Mouse (Mus musculus): ENCODE measurements around the gene Eef1e1. TPM values are rescaled to one million over a fixed set of nuclear protein-coding genes. Genes with fewer than 3 reads are reported as not detected.
A peak's percentile ranks its signal among the peaks of the same experiment; 100 is the strongest.
"Not testable (repeated sequence)": the region's sequence is repeated elsewhere in the genome, so short reads cannot be mapped to it uniquely, and the experiment has no call there.

Eef1e1 gene
- 112 and 117 TPM in 2 replicates for polyA plus RNA-seq (2014; fragmentation: Nextera tagmentation; extraction: Ambion mirVana)

GRCm38 (mm10) chr13:38658528-38659280 lies at the start of gene Eef1e1:
Gene Eef1e1 (minus strand): TSS chr13:38659058.
- 1% methylated on average over 59 of the region's 59 CpGs for whole genome bisulfite sequencing

GRCm38 (mm10) chr13:38690845-38691244 lies 32.0 kb upstream of the Eef1e1 start:
- 69% methylated on average over 6 of the region's 6 CpGs for WGBS
- H3K4me3 ChIP-seq (ENCODE audit: low read depth, low read length): no peak overlapping the region
- H3K9ac ChIP-seq (ENCODE audit: low read depth, low read length): no peak overlapping the region
- no peak overlapping the region for H3K27ac ChIP-seq (ENCODE audit: low read depth, low read length)
- no peak overlapping the region for H3K4me2 ChIP-seq
- H3K4me1 ChIP-seq (replicated peaks; ENCODE audit: control insufficient read depth, insufficient read depth, low read length): no peaks in the 10 kb centered on the region
- no peaks in the 10 kb centered on the region for H3K9me3 ChIP-seq (ENCODE audit: control insufficient read depth, low read length)
- ATAC-seq (replicated peaks; ENCODE audit: low FRiP score) (no peak), DNase-seq (ENCODE audit: low spot score) (no peak)
- no peaks in the 10 kb centered on the region for H3K36me3 ChIP-seq (ENCODE audit: control insufficient read depth, insufficient read depth, low read length)
- H3K27me3 ChIP-seq (replicated peaks; ENCODE audit: control insufficient read depth, insufficient read depth, low read length): no peaks in the 10 kb centered on the region

More at GRCm38 (mm10) chr13:38658528-38659280, at the start of gene Eef1e1:
- peak within 1 kb of the TSS; percentile 97 for H3K9ac ChIP-seq (ENCODE audit: low read depth, low read length)
- peak within 1 kb of the TSS; percentile 72 for H3K27ac ChIP-seq (ENCODE audit: low read depth, low read length)
- H3K9me3 ChIP-seq (ENCODE audit: control insufficient read depth, low read length): peaks cover 2% of the 10 kb centered on the region; the same call in 1 of the 2 replicates
- DNase-seq (ENCODE audit: low spot score): peak; percentile 91
- peaks cover 8% of the 10 kb centered on the region; the same call in 1 of the 2 replicates for H3K4me1 ChIP-seq (replicated peaks; ENCODE audit: control insufficient read depth, insufficient read depth, low read length)
- H3K36me3 ChIP-seq (ENCODE audit: control insufficient read depth, insufficient read depth, low read length): peaks cover 22% of the 10 kb centered on the region
- H3K4me3 ChIP-seq (ENCODE audit: low read depth, low read length): peak within 1 kb of the TSS; percentile 97
- ATAC-seq (replicated peaks; ENCODE audit: low FRiP score): peak; percentile 97
- no peaks in the 10 kb centered on the region for H3K27me3 ChIP-seq (replicated peaks; ENCODE audit: control insufficient read depth, insufficient read depth, low read length)
- peak within 1 kb of the TSS; percentile 86 for H3K4me2 ChIP-seq

GRCm38 (mm10) chr13:38690028-38690427 lies 31.2 kb upstream of the Eef1e1 start:
- DNase-seq (ENCODE audit: low spot score) (no peak), ATAC-seq (replicated peaks; ENCODE audit: low FRiP score) (no peak)
- no peak overlapping the region for H3K4me2 ChIP-seq
- H3K27ac ChIP-seq (ENCODE audit: low read depth, low read length): no peak overlapping the region
- no peak overlapping the region for H3K4me3 ChIP-seq (ENCODE audit: low read depth, low read length)
- no peaks in the 10 kb centered on the region for H3K9me3 ChIP-seq (ENCODE audit: control insufficient read depth, low read length)
- no peak overlapping the region for H3K9ac ChIP-seq (ENCODE audit: low read depth, low read length)
- 34% methylated on average over 3 of the region's 3 CpGs for WGBS
- no peaks in the 10 kb centered on the region for H3K27me3 ChIP-seq (replicated peaks; ENCODE audit: control insufficient read depth, insufficient read depth, low read length)
- H3K36me3 ChIP-seq (ENCODE audit: control insufficient read depth, insufficient read depth, low read length): no peaks in the 10 kb centered on the region
- no peaks in the 10 kb centered on the region for H3K4me1 ChIP-seq (replicated peaks; ENCODE audit: control insufficient read depth, insufficient read depth, low read length)

- Histone ChIP-seq H3K4me1 (replicated peaks; ENCODE audit: control insufficient read depth, insufficient read depth, low read length) (no peaks in the 10 kb centered on the region), H3K4me2 (no peak overlapping the region), H3K4me3 (ENCODE audit: low read depth, low read length) (no peak overlapping the region), H3K36me3 (ENCODE audit: control insufficient read depth, insufficient read depth, low read length) (no peaks in the 10 kb centered on the region), H3K9ac (ENCODE audit: low read depth, low read length) (no peak overlapping the region), H3K9me3 (ENCODE audit: control insufficient read depth, low read length) (no peaks in the 10 kb centered on the region), H3K27me3 (replicated peaks; ENCODE audit: control insufficient read depth, insufficient read depth, low read length) (no peaks in the 10 kb centered on the region), H3K27ac (ENCODE audit: low read depth, low read length) (no peak overlapping the region)
- 85% methylated on average over 11 of the region's 11 CpGs for WGBS
- ATAC-seq (replicated peaks; ENCODE audit: low FRiP score) (no peak), DNase-seq (ENCODE audit: low spot score) (no peak)
Observed at GRCm38 (mm10) chr13:38688761-38689160, 29.9 kb upstream of the Eef1e1 start.

- no peak overlapping the region for H3K9ac ChIP-seq (ENCODE audit: low read depth, low read length)
- no peak overlapping the region for H3K4me3 ChIP-seq (ENCODE audit: low read depth, low read length)
- H3K27ac ChIP-seq (ENCODE audit: low read depth, low read length): no peak overlapping the region
- no peaks in the 10 kb centered on the region for H3K4me1 ChIP-seq (replicated peaks; ENCODE audit: control insufficient read depth, insufficient read depth, low read length)
- no peaks in the 10 kb centered on the region for H3K36me3 ChIP-seq (ENCODE audit: control insufficient read depth, insufficient read depth, low read length)
- H3K4me2 ChIP-seq: no peak overlapping the region
- ATAC-seq (replicated peaks; ENCODE audit: low FRiP score) (no peak), DNase-seq (ENCODE audit: low spot score) (no peak)
- H3K27me3 ChIP-seq (replicated peaks; ENCODE audit: control insufficient read depth, insufficient read depth, low read length): no peaks in the 10 kb centered on the region
- H3K9me3 ChIP-seq (ENCODE audit: control insufficient read depth, low read length): no peaks in the 10 kb centered on the region
- 85% methylated on average over 9 of the region's 9 CpGs for WGBS
Observed at GRCm38 (mm10) chr13:38672336-38672735, 13.5 kb upstream of the Eef1e1 start.

GRCm38 (mm10) chr13:38671451-38671850 lies 12.6 kb upstream of the Eef1e1 start:
- H3K4me3 ChIP-seq (ENCODE audit: low read depth, low read length); H3K4me2 ChIP-seq; H3K27me3 ChIP-seq (replicated peaks; ENCODE audit: control insufficient read depth, insufficient read depth, low read length); H3K27ac ChIP-seq (ENCODE audit: low read depth, low read length); ATAC-seq (replicated peaks; ENCODE audit: low FRiP score); H3K4me1 ChIP-seq (replicated peaks; ENCODE audit: control insufficient read depth, insufficient read depth, low read length); H3K36me3 ChIP-seq (ENCODE audit: control insufficient read depth, insufficient read depth, low read length); DNase-seq (ENCODE audit: low spot score); H3K9ac ChIP-seq (ENCODE audit: low read depth, low read length); H3K9me3 ChIP-seq (ENCODE audit: control insufficient read depth, low read length): not testable (repeated sequence)
- 86% methylated on average over 6 of the region's 6 CpGs for WGBS

GRCm38 (mm10) chr13:38670051-38670450 lies 11.2 kb upstream of the Eef1e1 start:
- H3K9me3 ChIP-seq (ENCODE audit: control insufficient read depth, low read length): no peaks in the 10 kb centered on the region
- no peaks in the 10 kb centered on the region for H3K36me3 ChIP-seq (ENCODE audit: control insufficient read depth, insufficient read depth, low read length)
- H3K4me2 ChIP-seq: no peak overlapping the region
- H3K4me1 ChIP-seq (replicated peaks; ENCODE audit: control insufficient read depth, insufficient read depth, low read length): no peaks in the 10 kb centered on the region
- H3K9ac ChIP-seq (ENCODE audit: low read depth, low read length): no peak overlapping the region
- H3K27me3 ChIP-seq (replicated peaks; ENCODE audit: control insufficient read depth, insufficient read depth, low read length): no peaks in the 10 kb centered on the region
- no peak overlapping the region for H3K4me3 ChIP-seq (ENCODE audit: low read depth, low read length)
- ATAC-seq (replicated peaks; ENCODE audit: low FRiP score) (no peak), DNase-seq (ENCODE audit: low spot score) (no peak)
- no peak overlapping the region for H3K27ac ChIP-seq (ENCODE audit: low read depth, low read length)

GRCm38 (mm10) chr13:38668514-38668913 lies 9.7 kb upstream of the Eef1e1 start:
- no peaks in the 10 kb centered on the region for H3K9me3 ChIP-seq (ENCODE audit: control insufficient read depth, low read length)
- no peak overlapping the region for H3K27ac ChIP-seq (ENCODE audit: low read depth, low read length)
- no peak overlapping the region for H3K4me3 ChIP-seq (ENCODE audit: low read depth, low read length)
- H3K36me3 ChIP-seq (ENCODE audit: control insufficient read depth, insufficient read depth, low read length): no peaks in the 10 kb centered on the region
- 11% methylated on average over 2 of the region's 2 CpGs for WGBS
- peak; percentile 57 for DNase-seq (ENCODE audit: low spot score)
- H3K9ac ChIP-seq (ENCODE audit: low read depth, low read length): no peak overlapping the region
- no peaks in the 10 kb centered on the region for H3K27me3 ChIP-seq (replicated peaks; ENCODE audit: control insufficient read depth, insufficient read depth, low read length)
- H3K4me2 ChIP-seq: no peak overlapping the region
- H3K4me1 ChIP-seq (replicated peaks; ENCODE audit: control insufficient read depth, insufficient read depth, low read length): no peaks in the 10 kb centered on the region; the same call in 1 of the 2 replicates
- ATAC-seq (replicated peaks; ENCODE audit: low FRiP score): peak; percentile 68

GRCm38 (mm10) chr13:38664753-38665152 lies 5.9 kb upstream of the Eef1e1 start:
- peak; percentile 91 for ATAC-seq (replicated peaks; ENCODE audit: low FRiP score)
- no peak for DNase-seq (ENCODE audit: low spot score)
- Histone ChIP-seq H3K27ac (ENCODE audit: low read depth, low read length) (peak overlapping the region; percentile 58), H3K4me1 (replicated peaks; ENCODE audit: control insufficient read depth, insufficient read depth, low read length) (no peaks in the 10 kb centered on the region; the same call in 1 of the 2 replicates), H3K4me2 (peak overlapping the region; percentile 48), H3K9ac (ENCODE audit: low read depth, low read length) (peak overlapping the region; percentile 37; the same call in 1 of the 2 replicates), H3K36me3 (ENCODE audit: control insufficient read depth, insufficient read depth, low read length) (no peaks in the 10 kb centered on the region), H3K27me3 (replicated peaks; ENCODE audit: control insufficient read depth, insufficient read depth, low read length) (no peaks in the 10 kb centered on the region), H3K4me3 (ENCODE audit: low read depth, low read length) (no peak overlapping the region), H3K9me3 (ENCODE audit: control insufficient read depth, low read length) (peaks cover 2% of the 10 kb centered on the region; the same call in 1 of the 2 replicates)
- WGBS: 26% methylated on average over 1 of the region's 1 CpGs
